Mouse (Mus musculus) heart, postnatal 0 days (tissue): ENCODE data around the gene Manbal. TPM values are rescaled to one million over a fixed set of nuclear protein-coding genes. Genes with fewer than 3 reads are reported as not detected.
"Not testable (repeated sequence)": the region's sequence is repeated elsewhere in the genome, so short reads cannot be mapped to it uniquely, and the experiment has no call there.

Source experiments
- ATAC-seq: fragments of 200-750 bp; cut with Nextera tagmentation; 2 replicates; pipeline ENCODE4 v1.8.0; 2017; ENCODE audit warnings: low read depth, moderate number of reproducible peaks, moderate library complexity; ENCODE audit not compliant: insufficient read depth
- DNase-seq: peaks from one replicate; pipeline ENCODE4 v3.0.0-alpha.2; 2016; ENCODE audit warnings: low spot score
- H3K27ac ChIP-seq: fragments of 300-500 bp; sonication (generic); 2 replicates; pipeline ENCODE4 v1.5.1; 2014; ENCODE audit warnings: low read depth, mild to moderate bottlenecking
- H3K27me3 ChIP-seq: fragments of 300-500 bp; sonication (generic); 2 replicates; pipeline ENCODE4 v1.6.1; 2014; ENCODE audit warnings: low read length, mixed read lengths; ENCODE audit not compliant: control insufficient read depth, insufficient read depth
- H3K36me3 ChIP-seq: fragments of 300-500 bp; sonication (generic); replicated peaks from 2 replicates; pipeline ENCODE4 v1.6.1; 2014; ENCODE audit warnings: low read length, mixed read lengths; ENCODE audit not compliant: control insufficient read depth, insufficient read depth
- H3K4me1 ChIP-seq: fragments of 300-500 bp; sonication (generic); 2 replicates; pipeline ENCODE4 v1.6.1; 2014; ENCODE audit warnings: antibody characterized with exemption; ENCODE audit not compliant: control insufficient read depth, insufficient read depth
- H3K4me2 ChIP-seq: fragments of 300-500 bp; sonication (generic); 2 replicates; pipeline ENCODE4 v1.6.1; 2014; ENCODE audit warnings: low read depth, mild to moderate bottlenecking, low read length, moderate library complexity
- H3K4me3 ChIP-seq: fragments of 300-500 bp; sonication (generic); 2 replicates; pipeline ENCODE4 v1.5.1; 2014; ENCODE audit warnings: low read depth, low read length
- H3K9ac ChIP-seq: fragments of 300-500 bp; sonication (generic); replicated peaks from 2 replicates; pipeline ENCODE4 v1.6.1; 2014; ENCODE audit warnings: low read depth, low read length, mixed read lengths
- H3K9me3 ChIP-seq: fragments of 300-500 bp; sonication (generic); replicated peaks from 2 replicates; pipeline ENCODE4 v1.6.1; 2016; ENCODE audit warnings: low read length; ENCODE audit not compliant: control insufficient read depth
- CTCF ChIP-seq: IDR thresholded peaks from 2 replicates; pipeline ENCODE4 v1.5.1; 2016; ENCODE audit warnings: antibody characterized with exemption, control low read depth, low read depth
- EP300 ChIP-seq: IDR thresholded peaks from 2 replicates; pipeline ENCODE4 v1.6.1; 2016; ENCODE audit warnings: antibody characterized with exemption, low read depth
- WGBS: fragments of 180-500 bp; shearing (Covaris S2); extraction: QIAGEN DNeasy Blood & Tissue Kit; methylation state at CpG from one replicate; pipeline ENCODE4 v1.1.7; 2014; 5-methylcytosine and 5-hydroxymethylcytosine counted together
- polyA plus RNA-seq: library from polyadenylated mRNA; unstranded; fragments of >200 nt; fragmentation: Nextera tagmentation; extraction: Ambion mirVana; gene quantifications from 2 replicates; pipeline ENCODE4 v1.2.1, GENCODE M21; 2015
- total RNA-seq: library from RNA; depleted of rRNA; stranded (reverse); fragments of >200 nt; gene quantifications from 2 replicates; pipeline ENCODE4 v1.2.3, GENCODE M21; 2014; ENCODE audit warnings: low replicate concordance

Gene Manbal
- total and polyA plus RNA-seq, 2 experiments from 2014 or later: 23.6 to 55.5 TPM

- Histone ChIP-seq H3K9me3 (no peaks in the 10 kb centered on the region), H3K4me3 (no peak overlapping the region), H3K27ac (no peak overlapping the region), H3K4me2 (no peak overlapping the region), H3K27me3 (no peaks in the 10 kb centered on the region), H3K36me3 (peaks cover 25% of the 10 kb centered on the region), H3K9ac (no peak overlapping the region), H3K4me1 (no peaks in the 10 kb centered on the region)
- 80% methylated on average over 4 of the region's 4 CpGs for whole genome bisulfite sequencing
- no peak for TF ChIP-seq CTCF
- no peak for DNase-seq
- no peak for ATAC-seq
Observed at GRCm38 (mm10) chr2:157384836-157385235, 17.4 kb downstream of the Manbal start.

- H3K36me3 ChIP-seq, H3K4me3 ChIP-seq, ATAC-seq, H3K27ac ChIP-seq, H3K4me2 ChIP-seq, H3K9me3 ChIP-seq, DNase-seq, H3K4me1 ChIP-seq, H3K9ac ChIP-seq, H3K27me3 ChIP-seq: not testable (repeated sequence)
- 98% methylated on average over 14 of the region's 14 CpGs for WGBS
Observed at GRCm38 (mm10) chr2:157388901-157389590, 21.7 kb downstream of the Manbal start.

GRCm38 (mm10) chr2:157389591-157389921 is 22.2 kb downstream of the Manbal start:
- Histone ChIP-seq H3K27ac (no peak overlapping the region), H3K9ac (no peak overlapping the region), H3K27me3 (no peaks in the 10 kb centered on the region), H3K4me1 (no peaks in the 10 kb centered on the region), H3K4me3 (no peak overlapping the region), H3K36me3 (0 out of 2 replicates have a peak, but pooled peaks cover 7% of the 10 kb centered on the region), H3K9me3 (no peaks in the 10 kb centered on the region), H3K4me2 (no peak overlapping the region)
- ATAC-seq (no peak), DNase-seq (no peak)
- TF ChIP-seq CTCF (no peak), EP300 (no peak)
- WGBS: 85% methylated on average over 7 of the region's 7 CpGs

DNA sequence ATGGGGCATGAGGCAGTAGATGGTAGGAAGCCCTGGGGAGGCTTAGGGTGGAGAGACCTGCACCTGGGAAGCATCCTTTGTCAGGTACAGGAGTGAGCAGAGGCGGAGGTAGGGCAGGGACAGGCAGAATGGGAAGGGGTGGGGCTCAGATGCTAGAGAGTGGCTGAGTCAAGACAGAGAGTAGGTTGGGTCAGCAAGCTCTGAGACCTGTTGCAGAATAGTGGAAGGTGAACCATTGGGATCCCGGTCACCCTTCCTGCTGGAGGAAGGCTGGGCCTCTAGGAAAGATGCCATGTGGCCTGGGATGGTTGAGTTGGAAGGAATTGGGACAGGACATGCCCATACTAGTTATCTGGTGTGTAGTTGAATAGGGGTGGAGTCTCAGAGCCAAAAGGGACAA is 24.9 kb downstream of the Manbal start:
- Histone ChIP-seq H3K36me3 (peaks cover 19% of the 10 kb centered on the region), H3K4me3 (no peak overlapping the region), H3K9me3 (no peaks in the 10 kb centered on the region), H3K9ac (no peak overlapping the region), H3K27ac (no peak overlapping the region), H3K4me1 (no peaks in the 10 kb centered on the region), H3K27me3 (no peaks in the 10 kb centered on the region), H3K4me2 (no peak overlapping the region)
- 92% methylated on average over 2 of the region's 2 CpGs for WGBS
- ATAC-seq (no peak), DNase-seq (no peak)
- no peak for TF ChIP-seq CTCF
- no peak for TF ChIP-seq EP300

GRCm38 (mm10) chr2:157393549-157393948 is 26.2 kb downstream of the Manbal start:
- H3K4me3 ChIP-seq: no peak overlapping the region
- ATAC-seq: no peak
- 95% methylated on average over 4 of the region's 4 CpGs for WGBS
- no peak overlapping the region for H3K9ac ChIP-seq
- H3K9me3 ChIP-seq: no peaks in the 10 kb centered on the region
- no peak for DNase-seq
- H3K4me2 ChIP-seq: no peak overlapping the region
- no peak for TF ChIP-seq CTCF
- no peak for TF ChIP-seq EP300
- H3K4me1 ChIP-seq: no peaks in the 10 kb centered on the region
- H3K27me3 ChIP-seq: no peaks in the 10 kb centered on the region
- peaks cover 27% of the 10 kb centered on the region for H3K36me3 ChIP-seq
- no peak overlapping the region for H3K27ac ChIP-seq

DNA sequence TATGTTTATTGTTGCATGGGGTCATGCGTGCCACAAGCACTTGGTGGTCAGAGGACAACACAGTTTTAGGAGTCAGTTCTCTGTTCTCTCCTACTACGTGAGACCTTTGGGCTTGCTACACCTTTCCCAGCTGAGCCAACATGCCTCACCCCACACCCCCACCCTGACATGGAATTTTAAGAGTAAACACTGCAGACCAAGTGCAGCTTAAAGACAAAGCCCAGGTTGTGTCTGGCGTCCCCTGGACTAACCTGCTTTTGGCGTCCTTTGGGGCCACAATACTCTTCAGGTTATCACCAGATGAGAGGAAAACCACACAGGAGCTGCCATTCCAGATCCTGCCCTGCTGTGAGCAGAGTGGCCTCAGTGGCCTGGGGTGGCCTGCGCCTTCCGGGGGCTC is 27.5 kb downstream of the Manbal start:
- TF ChIP-seq EP300 (no peak), CTCF (no peak)
- no peak overlapping the region for H3K4me3 ChIP-seq
- no peak for ATAC-seq
- no peaks in the 10 kb centered on the region for H3K27me3 ChIP-seq
- H3K9me3 ChIP-seq: no peaks in the 10 kb centered on the region
- no peaks in the 10 kb centered on the region for H3K4me1 ChIP-seq
- H3K4me2 ChIP-seq: no peak overlapping the region
- DNase-seq: no peak
- peaks cover 29% of the 10 kb centered on the region for H3K36me3 ChIP-seq
- no peak overlapping the region for H3K27ac ChIP-seq
- H3K9ac ChIP-seq: no peak overlapping the region
- WGBS: 61% methylated on average over 6 of the region's 6 CpGs
